Mouse (Mus musculus): ENCODE data around the gene Lcn2. TPM values are rescaled to one million over a fixed set of nuclear protein-coding genes. Genes with fewer than 3 reads are reported as not detected.
A peak's percentile ranks its signal among the peaks of the same experiment; 100 is the strongest.
"Not testable (repeated sequence)": the region's sequence is repeated elsewhere in the genome, so short reads cannot be mapped to it uniquely, and the experiment has no call there.

Lcn2 gene
- polyA plus RNA-seq, 1 experiment from 2014 or later: 1.2 TPM

DNA sequence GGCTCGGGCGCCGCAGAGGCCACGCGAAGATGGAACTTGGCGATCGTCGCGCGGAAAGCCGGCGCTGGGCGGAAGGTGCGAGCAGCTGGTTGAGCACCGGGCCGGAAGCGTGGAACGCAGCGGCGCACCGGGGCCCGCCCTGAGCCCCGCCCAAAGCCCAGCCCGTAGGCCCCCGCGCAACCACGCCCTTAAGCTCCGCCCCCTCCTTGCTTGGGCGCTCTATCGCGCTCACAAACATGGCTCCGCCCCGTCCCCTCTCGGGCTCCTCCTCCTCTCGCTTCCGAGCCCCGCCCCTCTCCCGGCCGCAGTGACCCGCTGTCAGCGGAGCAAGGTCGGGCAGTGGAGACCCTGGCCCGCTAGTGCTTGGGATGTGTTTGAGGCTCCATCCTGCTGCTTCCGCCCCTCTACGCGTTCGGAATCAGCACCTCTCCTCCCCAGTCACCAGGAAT is 6.3 kb downstream of the Lcn2 start, which contains the start of gene 1110008P14Rik:
TSS of gene 1110008P14Rik (minus strand) at position 164 of the 449 bp plus-strand sequence.
- Histone ChIP-seq H3K36me3 (peaks cover 31% of the 10 kb centered on the region), H3K4me3 (peak within 1 kb of the TSS; percentile 66), H3K27me3 (peaks cover 25% of the 10 kb centered on the region; the same call in 1 of the 2 replicates), H3K9ac (peak within 1 kb of the TSS; percentile 68), H3K9me3 (replicated peaks) (no peaks in the 10 kb centered on the region), H3K4me1 (peaks cover 12% of the 10 kb centered on the region), H3K27ac (peak within 1 kb of the TSS; percentile 41; the same call in 1 of the 2 replicates), H3K4me2 (replicated peaks) (peak within 1 kb of the TSS; percentile 92)
- WGBS: 0% methylated on average over 45 of the region's 47 CpGs
- peak; percentile 84 for ATAC-seq (ENCODE audit: low FRiP score)

DNA sequence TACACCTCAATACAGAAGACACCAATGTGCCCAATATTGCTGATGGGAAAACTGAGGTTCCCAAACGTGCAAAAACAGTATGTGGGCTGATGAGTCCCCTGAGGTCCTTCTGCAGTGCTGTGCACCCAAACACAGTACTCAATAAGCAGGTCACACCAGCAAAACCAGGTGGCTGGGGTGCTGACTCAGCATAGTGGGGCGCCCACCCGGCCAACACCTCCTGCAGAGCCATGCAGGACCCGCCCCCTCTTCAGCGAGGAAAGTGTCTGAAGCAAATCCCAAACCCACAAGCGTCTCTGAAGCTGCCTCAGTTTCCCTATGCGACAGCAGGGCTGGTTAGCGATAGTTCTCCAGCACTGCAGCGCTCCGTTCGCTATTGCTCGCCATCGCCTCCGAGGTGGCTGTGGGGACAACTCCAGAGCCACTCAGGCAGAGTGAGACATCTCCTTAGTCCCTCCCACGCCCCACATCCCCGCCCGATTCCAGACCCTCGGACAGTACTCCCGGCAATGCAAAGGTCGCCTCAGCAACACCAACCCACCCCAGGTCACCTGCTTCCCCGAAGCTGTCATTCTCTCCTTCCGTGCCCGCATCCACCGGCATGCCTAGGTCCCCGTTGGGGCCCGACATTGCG is 6.8 kb downstream of the Lcn2 start:
- H3K9me3 ChIP-seq (replicated peaks): no peaks in the 10 kb centered on the region
- WGBS: under 1% methylated on average over 27 of the region's 27 CpGs
- H3K4me2 ChIP-seq (replicated peaks): peak overlapping the region; percentile 92
- peaks cover 25% of the 10 kb centered on the region; the same call in 1 of the 2 replicates for H3K27me3 ChIP-seq
- peaks cover 12% of the 10 kb centered on the region for H3K4me1 ChIP-seq
- peak; percentile 55 for ATAC-seq (ENCODE audit: low FRiP score)
- H3K9ac ChIP-seq: peak overlapping the region; percentile 68
- peaks cover 36% of the 10 kb centered on the region for H3K36me3 ChIP-seq
- peak overlapping the region; percentile 41; the same call in 1 of the 2 replicates for H3K27ac ChIP-seq
- peak overlapping the region; percentile 66 for H3K4me3 ChIP-seq

DNA sequence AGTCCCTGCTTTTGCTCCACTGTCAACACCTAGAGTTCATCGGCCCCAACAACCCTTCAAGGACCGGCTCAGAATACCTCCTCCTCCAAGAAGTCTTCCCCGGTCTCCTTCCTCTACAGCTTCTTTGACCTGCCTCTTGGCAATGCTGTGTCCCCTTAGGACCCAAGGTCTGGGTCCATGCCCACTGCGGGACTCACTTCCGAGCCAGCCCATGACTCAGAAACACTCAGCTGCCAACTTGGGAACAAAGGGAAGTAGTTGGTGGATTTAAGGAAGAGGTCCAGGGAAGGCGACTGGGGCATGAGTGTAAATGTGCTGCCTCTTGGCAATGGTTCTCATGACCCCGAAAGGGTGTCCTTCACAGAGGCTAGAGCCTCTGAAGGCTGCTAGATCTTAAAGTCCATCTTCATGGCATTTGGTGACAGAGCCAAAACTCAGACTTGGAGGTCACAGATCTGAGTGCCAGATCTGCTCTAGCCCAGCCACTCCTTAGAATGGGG is 8.0 kb downstream of the Lcn2 start:
- no peak overlapping the region for H3K4me3 ChIP-seq
- no peak overlapping the region for H3K4me2 ChIP-seq (replicated peaks)
- no peak overlapping the region for H3K27ac ChIP-seq
- H3K36me3 ChIP-seq: peaks cover 48% of the 10 kb centered on the region
- no peak overlapping the region for H3K9ac ChIP-seq
- no peak for ATAC-seq (ENCODE audit: low FRiP score)
- H3K27me3 ChIP-seq: peaks cover 25% of the 10 kb centered on the region; the same call in 1 of the 2 replicates
- WGBS: 92% methylated on average over 7 of the region's 7 CpGs
- peaks cover 12% of the 10 kb centered on the region for H3K4me1 ChIP-seq
- H3K9me3 ChIP-seq (replicated peaks): no peaks in the 10 kb centered on the region

DNA sequence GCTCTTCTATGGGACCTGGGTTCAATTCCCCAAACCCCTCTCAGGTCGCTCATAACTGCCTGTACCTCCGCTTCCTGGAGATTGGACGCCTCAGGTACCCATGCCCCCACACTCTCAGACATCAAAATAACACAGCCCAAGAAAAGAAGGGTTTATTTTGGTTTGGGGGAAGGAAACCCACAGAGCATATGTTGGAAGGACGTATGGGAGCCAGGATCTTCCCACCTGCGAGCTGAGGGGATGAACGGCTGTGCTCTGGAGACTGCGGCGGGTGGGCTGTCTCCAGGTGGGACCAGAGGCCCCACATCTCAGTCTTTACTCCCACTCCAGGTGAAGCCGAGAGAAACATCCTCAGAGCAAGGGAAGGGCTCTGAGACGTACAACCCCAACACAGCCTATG is 11.1 kb downstream of the Lcn2 start:
- Histone ChIP-seq H3K9me3 (replicated peaks) (no peaks in the 10 kb centered on the region), H3K27ac (no peak overlapping the region), H3K4me1 (peaks cover 9% of the 10 kb centered on the region), H3K9ac (no peak overlapping the region), H3K36me3 (peaks cover 76% of the 10 kb centered on the region), H3K4me3 (no peak overlapping the region), H3K27me3 (peaks cover 10% of the 10 kb centered on the region; the same call in 1 of the 2 replicates), H3K4me2 (replicated peaks) (no peak overlapping the region)
- WGBS: 94% methylated on average over 10 of the region's 10 CpGs
- ATAC-seq (ENCODE audit: low FRiP score): no peak

DNA sequence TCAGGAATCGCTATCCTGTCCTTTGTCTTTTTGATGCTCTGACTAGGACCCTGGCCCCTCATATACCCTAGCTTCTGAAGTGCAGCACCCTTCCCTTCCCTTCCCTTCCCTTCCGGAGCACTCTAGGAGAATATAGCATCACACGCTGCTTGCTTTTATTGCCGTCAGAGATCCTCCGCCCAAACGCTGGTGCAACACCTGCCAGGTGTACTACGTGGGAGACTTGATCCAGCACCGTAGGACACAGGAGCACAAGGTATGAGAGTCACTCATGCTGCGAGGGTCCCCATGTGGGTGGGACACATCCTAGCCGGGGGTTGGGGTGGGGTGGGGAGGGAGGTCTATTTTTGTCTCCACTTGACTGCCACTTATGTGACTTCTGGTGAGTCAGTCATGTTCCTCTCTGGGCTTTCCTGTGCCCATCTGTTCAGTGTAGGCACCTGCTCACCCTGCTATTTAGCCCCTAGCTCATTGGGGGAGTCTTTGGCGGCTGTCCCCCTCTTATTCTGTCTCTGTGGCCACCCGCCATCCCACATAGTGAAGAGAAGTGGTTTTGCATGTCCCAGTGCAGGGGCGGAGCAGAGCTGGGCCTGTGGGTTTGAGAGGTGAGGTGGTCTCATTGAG is 12.6 kb downstream of the Lcn2 start:
- Histone ChIP-seq H3K27ac (no peak overlapping the region), H3K36me3 (peaks cover 92% of the 10 kb centered on the region), H3K9ac (no peak overlapping the region), H3K4me3 (no peak overlapping the region), H3K27me3 (peaks cover 10% of the 10 kb centered on the region; the same call in 1 of the 2 replicates), H3K9me3 (replicated peaks) (no peaks in the 10 kb centered on the region), H3K4me1 (0 out of 2 replicates have a peak, but pooled peaks cover 2% of the 10 kb centered on the region), H3K4me2 (replicated peaks) (no peak overlapping the region)
- ATAC-seq (ENCODE audit: low FRiP score): no peak
- WGBS: 92% methylated on average over 13 of the region's 13 CpGs

DNA sequence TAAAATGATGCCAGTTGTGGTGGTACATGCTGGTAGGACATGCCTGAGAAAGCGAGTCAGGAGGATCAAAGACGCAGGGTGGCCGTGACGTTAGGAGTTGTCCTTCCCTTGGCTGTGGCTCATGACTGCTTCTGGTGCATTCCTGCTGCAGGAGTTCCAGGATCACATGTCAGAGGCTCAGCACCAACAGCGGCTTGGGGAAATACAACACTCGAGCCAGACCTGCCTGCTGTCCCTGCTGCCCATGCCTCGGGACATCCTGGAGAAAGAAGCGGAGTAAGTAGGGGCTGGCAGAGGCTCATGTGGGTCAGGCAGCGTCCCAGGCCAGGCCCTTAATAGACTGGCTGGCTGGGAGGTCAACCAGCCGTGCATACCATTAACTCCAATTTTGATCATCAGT is 13.9 kb downstream of the Lcn2 start:
- no peaks in the 10 kb centered on the region for H3K9me3 ChIP-seq (replicated peaks)
- H3K4me3 ChIP-seq: no peak overlapping the region
- H3K27me3 ChIP-seq: no peaks in the 10 kb centered on the region
- peaks cover 97% of the 10 kb centered on the region for H3K36me3 ChIP-seq
- no peak overlapping the region for H3K9ac ChIP-seq
- no peak for ATAC-seq (ENCODE audit: low FRiP score)
- H3K27ac ChIP-seq: no peak overlapping the region
- 91% methylated on average over 10 of the region's 10 CpGs for WGBS
- H3K4me1 ChIP-seq: 0 out of 2 replicates have a peak, but pooled peaks cover 2% of the 10 kb centered on the region
- no peak overlapping the region for H3K4me2 ChIP-seq (replicated peaks)

DNA sequence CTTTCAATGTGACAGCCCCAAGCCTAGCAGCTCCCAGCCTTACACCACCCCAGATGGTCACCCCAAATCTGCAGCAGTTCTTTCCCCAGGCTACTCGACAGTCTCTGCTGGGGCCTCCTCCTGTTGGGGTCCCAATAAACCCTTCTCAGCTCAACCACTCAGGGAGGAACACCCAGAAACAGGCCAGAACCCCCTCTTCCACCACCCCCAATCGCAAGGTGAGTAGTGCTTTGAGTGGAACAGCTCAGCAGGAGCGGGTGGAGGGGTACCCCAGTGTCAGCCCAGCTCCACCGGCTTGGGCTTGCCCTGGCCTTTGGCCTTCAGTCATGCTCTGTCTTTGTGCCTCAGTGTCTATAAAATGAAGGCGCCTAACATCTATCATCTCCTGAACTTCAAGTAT is 20.7 kb downstream of the Lcn2 start:
- WGBS: 97% methylated on average over 5 of the region's 5 CpGs
- H3K4me1 ChIP-seq: peaks cover 13% of the 10 kb centered on the region
- H3K27ac ChIP-seq: no peak overlapping the region
- H3K4me2 ChIP-seq (replicated peaks): no peak overlapping the region
- H3K4me3 ChIP-seq: no peak overlapping the region
- ATAC-seq (ENCODE audit: low FRiP score): no peak
- H3K36me3 ChIP-seq: peaks cover 67% of the 10 kb centered on the region
- no peaks in the 10 kb centered on the region for H3K27me3 ChIP-seq
- H3K9ac ChIP-seq: no peak overlapping the region
- no peaks in the 10 kb centered on the region for H3K9me3 ChIP-seq (replicated peaks)

DNA sequence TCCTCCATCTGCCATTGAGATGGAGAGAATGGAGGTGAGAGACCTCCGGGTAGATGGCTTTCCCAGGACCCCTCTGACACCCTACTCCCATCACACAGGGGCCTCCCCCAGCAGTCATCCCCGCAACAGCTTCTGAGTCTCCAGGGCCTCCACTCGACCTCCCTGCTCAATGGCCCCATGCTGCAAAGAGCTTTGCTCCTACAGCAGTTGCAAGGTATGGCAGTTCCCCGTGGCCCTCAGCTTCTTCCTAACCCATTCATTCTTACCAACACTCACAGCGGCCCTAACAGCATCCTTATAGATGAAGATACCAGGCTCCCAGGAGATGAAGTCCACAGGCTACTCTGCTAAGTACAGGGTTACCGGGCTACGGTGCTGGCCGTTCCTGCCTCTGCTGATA is 23.9 kb downstream of the Lcn2 start:
- Histone ChIP-seq H3K9me3 (replicated peaks) (no peaks in the 10 kb centered on the region), H3K4me2 (replicated peaks) (peak overlapping the region; percentile 94), H3K9ac (peak overlapping the region; percentile 79; the same call in 1 of the 2 replicates), H3K4me3 (peak overlapping the region; percentile 75; the same call in 1 of the 2 replicates), H3K27ac (no peak overlapping the region), H3K27me3 (peaks cover 7% of the 10 kb centered on the region), H3K4me1 (peaks cover 27% of the 10 kb centered on the region), H3K36me3 (peaks cover 35% of the 10 kb centered on the region)
- 83% methylated on average over 8 of the region's 8 CpGs for WGBS
- no peak for ATAC-seq (ENCODE audit: low FRiP score)

DNA sequence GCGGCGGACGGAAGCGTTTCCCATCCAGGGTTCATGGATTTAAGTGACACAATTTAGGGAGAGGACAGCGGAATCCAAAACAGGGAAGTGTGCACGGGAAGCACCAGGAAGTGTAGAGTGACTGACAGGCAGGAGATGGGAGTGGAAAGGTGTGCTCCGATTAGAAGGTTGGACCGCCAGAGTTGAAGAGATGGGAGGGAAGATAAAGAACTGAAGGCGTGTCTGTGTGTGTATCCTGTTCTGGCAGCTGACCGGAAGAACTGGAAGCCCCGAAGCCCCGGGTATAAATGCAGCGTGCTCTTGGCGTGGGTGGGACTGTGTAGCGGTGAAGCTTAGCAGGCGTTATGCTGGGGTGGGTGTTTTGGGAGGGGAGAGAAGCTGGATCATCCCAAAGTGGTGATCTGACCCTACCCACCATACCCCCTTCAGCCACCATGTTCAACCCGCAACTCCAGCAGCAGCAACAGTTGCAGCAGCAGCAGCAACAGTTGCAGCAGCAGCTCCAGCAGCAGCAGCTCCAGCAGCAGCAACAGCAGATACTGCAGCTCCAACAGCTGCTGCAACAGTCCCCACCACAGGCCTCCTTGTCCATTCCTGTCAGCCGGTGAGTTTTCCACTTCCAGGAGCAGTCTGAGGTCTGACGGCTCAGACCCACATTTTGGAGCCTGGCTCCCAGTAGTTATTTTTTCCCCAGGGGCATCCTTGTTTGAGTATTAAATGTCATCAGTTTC is 24.5 kb downstream of the Lcn2 start:
- ATAC-seq (ENCODE audit: low FRiP score): peak; percentile 1; the same call in 1 of the 2 replicates
- H3K4me1 ChIP-seq: peaks cover 27% of the 10 kb centered on the region
- peaks cover 7% of the 10 kb centered on the region for H3K27me3 ChIP-seq
- peak overlapping the region; percentile 94 for H3K4me2 ChIP-seq (replicated peaks)
- H3K4me3 ChIP-seq: peak overlapping the region; percentile 75
- H3K36me3 ChIP-seq: peaks cover 31% of the 10 kb centered on the region
- peak overlapping the region; percentile 82 for H3K27ac ChIP-seq
- peak overlapping the region; percentile 79 for H3K9ac ChIP-seq
- H3K9me3 ChIP-seq (replicated peaks): no peaks in the 10 kb centered on the region
- WGBS: 11% methylated on average over 19 of the region's 19 CpGs

DNA sequence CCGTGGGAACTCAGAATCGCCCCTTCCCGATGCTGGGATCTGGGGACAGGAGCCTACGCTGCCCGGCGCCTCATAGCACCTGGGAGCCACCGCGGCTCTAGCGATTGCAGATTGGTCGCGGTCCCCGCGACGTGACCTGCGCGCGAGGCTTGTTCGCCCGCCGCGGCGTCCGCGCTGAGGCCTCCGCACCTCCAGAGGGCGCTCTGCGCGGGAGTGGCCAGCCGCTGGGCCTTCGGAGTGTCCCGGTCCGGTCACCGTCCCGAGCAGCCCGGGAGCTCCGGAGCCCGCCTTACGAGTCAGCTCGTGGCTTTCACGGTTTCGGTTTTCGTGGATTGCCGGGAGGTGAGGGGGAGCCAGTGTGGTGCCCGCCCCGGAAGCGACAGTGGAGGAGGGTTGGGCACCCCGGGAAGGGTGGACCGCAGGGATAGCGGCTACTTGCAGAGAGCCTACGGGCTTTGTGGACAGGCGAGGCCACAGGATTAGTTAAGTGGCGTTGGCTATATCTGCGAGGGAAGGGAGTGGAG is 25.2 kb downstream of the Lcn2 start:
- H3K4me2 ChIP-seq (replicated peaks): peak overlapping the region; percentile 94
- peak overlapping the region; percentile 82 for H3K27ac ChIP-seq
- peak overlapping the region; percentile 75 for H3K4me3 ChIP-seq
- peak overlapping the region; percentile 79 for H3K9ac ChIP-seq
- H3K36me3 ChIP-seq: peaks cover 26% of the 10 kb centered on the region
- peak; percentile 79 for ATAC-seq (ENCODE audit: low FRiP score)
- WGBS: 0% methylated on average over 52 of the region's 53 CpGs
- peaks cover 11% of the 10 kb centered on the region for H3K27me3 ChIP-seq
- H3K9me3 ChIP-seq (replicated peaks): no peaks in the 10 kb centered on the region
- peaks cover 27% of the 10 kb centered on the region for H3K4me1 ChIP-seq

DNA sequence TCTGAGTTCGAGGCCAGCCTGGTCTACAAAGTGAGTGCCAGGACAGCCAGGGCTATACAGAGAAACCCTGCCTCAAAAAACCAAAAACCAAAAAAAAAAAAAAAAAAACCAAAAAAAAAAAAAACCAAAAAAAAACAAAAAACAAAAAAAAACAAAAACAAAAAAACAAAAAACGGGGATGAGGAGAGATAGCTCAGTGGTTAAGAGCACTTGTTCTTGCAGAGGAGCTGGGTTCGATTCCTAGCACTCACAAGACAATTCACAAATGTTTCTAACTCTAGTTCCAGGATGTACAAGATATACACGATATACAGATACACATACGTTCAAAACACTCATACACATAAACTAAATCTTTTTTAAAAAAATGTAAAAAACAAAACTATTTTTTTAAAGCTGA is 25.8 kb downstream of the Lcn2 start:
- Histone ChIP-seq H3K4me1 (peaks cover 27% of the 10 kb centered on the region), H3K9ac (peak overlapping the region; percentile 79; the same call in 1 of the 2 replicates), H3K4me3 (peak overlapping the region; percentile 75), H3K27me3 (peaks cover 11% of the 10 kb centered on the region), H3K4me2 (replicated peaks) (peak overlapping the region; percentile 94), H3K36me3 (peaks cover 20% of the 10 kb centered on the region)
- WGBS: 43% methylated on average over 5 of the region's 5 CpGs
- H3K9me3 ChIP-seq (replicated peaks); ATAC-seq (ENCODE audit: low FRiP score); H3K27ac ChIP-seq: not testable (repeated sequence)

All from hindbrain, embryonic 12.5 days (tissue).